Comparison of ENCODE assay signal across 12 mouse cellular contexts in the genomic region with DNA sequence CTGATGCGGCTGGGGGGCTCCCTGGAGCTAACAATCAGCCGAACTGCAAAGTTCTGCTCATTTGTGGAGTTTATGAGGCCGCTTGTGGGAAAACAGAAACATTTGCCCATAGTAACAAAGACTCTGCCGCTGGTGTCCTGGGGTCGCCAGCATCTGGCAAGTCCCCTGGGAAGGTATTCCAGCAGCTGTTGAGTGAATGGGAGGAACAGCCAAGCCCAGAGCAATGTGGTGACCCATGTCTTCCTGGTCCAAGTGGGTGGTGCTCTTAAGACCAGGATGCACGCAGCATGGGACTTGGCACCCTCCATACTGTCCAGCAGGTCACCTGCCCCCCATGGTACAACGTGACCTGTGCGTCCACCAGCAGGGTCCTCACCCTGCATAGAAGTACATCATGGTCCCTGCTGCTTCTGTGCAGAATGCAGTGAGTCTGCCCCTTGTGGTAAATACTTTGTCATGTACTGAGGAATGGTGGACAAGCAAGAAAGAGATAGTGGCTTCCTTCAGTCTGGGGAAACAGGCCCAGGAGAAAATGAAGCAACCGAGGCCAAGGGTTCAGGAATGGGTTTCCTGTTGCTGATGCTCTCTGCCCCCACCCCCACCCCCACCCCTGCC. TPM values are rescaled to one million over a fixed set of nuclear protein-coding genes. Genes with fewer than 3 reads are reported as not detected.
DNase-seq lines count a peak whose midpoint lies in the region; ATAC-seq and TF ChIP-seq lines count a peak whose summit lies in the region.
"Had no signal": no experiment of that assay in that cellular context is flagged by ENCODE, and none has a peak within 500 bp of the region (broad histone marks: within the 10 kb centered on the region; RNA-seq: fewer than 3 reads in every experiment).

No protein-coding gene starts in this region.

- H3K4me2 ChIP-seq in heart, embryonic 11.5 days = no peak overlapping the region
- no peak overlapping the region for H3K4me2 ChIP-seq in midbrain, postnatal 0 days (ENCODE audit: low read depth, low read length, poor library complexity, severe bottlenecking)
- no peak overlapping the region for H3K4me2 ChIP-seq in midbrain, embryonic 14.5 days (ENCODE audit: low read length)

- no peak overlapping the region for H3K9ac ChIP-seq in heart, embryonic 11.5 days (ENCODE audit: low read depth, low read length)
- no peak overlapping the region for H3K9ac ChIP-seq in midbrain, postnatal 0 days (replicated peaks; ENCODE audit: low read length, poor library complexity, severe bottlenecking)
- H3K9ac ChIP-seq in midbrain, embryonic 14.5 days (replicated peaks; ENCODE audit: low read length) = no peak overlapping the region

- no peaks in the 10 kb centered on the region for H3K36me3 ChIP-seq in heart, embryonic 11.5 days (ENCODE audit: control insufficient read depth, insufficient read depth, low read length)
- no peaks in the 10 kb centered on the region for H3K36me3 ChIP-seq in midbrain, postnatal 0 days (ENCODE audit: insufficient read depth, low read length)
- H3K36me3 ChIP-seq in midbrain, embryonic 14.5 days (ENCODE audit: control insufficient read depth, insufficient read depth, low read length) = no peaks in the 10 kb centered on the region

- H3K9me3 ChIP-seq in heart, embryonic 11.5 days (replicated peaks; ENCODE audit: control insufficient read depth, low read length) = no peaks in the 10 kb centered on the region
- H3K9me3 ChIP-seq in midbrain, postnatal 0 days (ENCODE audit: low read length) = no peaks in the 10 kb centered on the region
- no peaks in the 10 kb centered on the region for H3K9me3 ChIP-seq in midbrain, embryonic 14.5 days (ENCODE audit: control insufficient read depth, low read length)

- H3K27me3 ChIP-seq in heart, embryonic 11.5 days (ENCODE audit: control insufficient read depth, insufficient read depth, low read length) = no peaks in the 10 kb centered on the region
- no peaks in the 10 kb centered on the region for H3K27me3 ChIP-seq in midbrain, postnatal 0 days (ENCODE audit: insufficient read depth, low read length)
- H3K27me3 ChIP-seq in midbrain, embryonic 14.5 days (ENCODE audit: control insufficient read depth, insufficient read depth, low read length) = no peaks in the 10 kb centered on the region

- H3K4me3 ChIP-seq in heart, embryonic 11.5 days (ENCODE audit: low read depth, low read length) = no peak overlapping the region
- no peak overlapping the region for H3K4me3 ChIP-seq in left cerebral cortex, adult 2 months
- H3K4me3 ChIP-seq in midbrain, postnatal 0 days (ENCODE audit: low read depth, low read length) = no peak overlapping the region
- H3K4me3 ChIP-seq in midbrain, embryonic 14.5 days (replicated peaks; ENCODE audit: low read depth, low read length) = no peak overlapping the region

- no peak for ATAC-seq in heart, embryonic 11.5 days (replicated peaks; ENCODE audit: insufficient number of reproducible peaks, low FRiP score, low TSS enrichment)
- ATAC-seq in midbrain, postnatal 0 days (ENCODE audit: low FRiP score) = 0 out of 2 replicates have a peak, but pooled peaks have one; percentile 4
- ATAC-seq in midbrain, embryonic 14.5 days (ENCODE audit: low FRiP score, low TSS enrichment) = no peak
- ATAC-seq in erythroid progenitor cell, adult 5-6 weeks (replicated peaks; ENCODE audit: low FRiP score, poor library complexity, severe bottlenecking) = no peak

- intact Hi-C loops in left cerebral cortex, adult 2 months (cut with DNase I) = no loop called here

- TF ChIP-seq CTCF in left cerebral cortex, adult 2 months (IDR thresholded peaks at IDR 0.05) = peak; percentile 18; the same call in 1 of the 2 replicates
- peak; percentile 63 for TF ChIP-seq CTCF in midbrain, postnatal 0 days (IDR thresholded peaks at IDR 0.05)

- H3K4me1 ChIP-seq in heart, embryonic 11.5 days (ENCODE audit: control insufficient read depth, insufficient read depth, low read length) = no peaks in the 10 kb centered on the region
- H3K4me1 ChIP-seq in midbrain, postnatal 0 days (ENCODE audit: insufficient read depth, low read length) = peaks cover 6% of the 10 kb centered on the region; the same call in 1 of the 2 replicates
- H3K4me1 ChIP-seq in midbrain, embryonic 14.5 days (ENCODE audit: control insufficient read depth, insufficient read depth, low read length) = 0 out of 2 replicates have a peak, but pooled peaks cover 6% of the 10 kb centered on the region

- peak; percentile 95 for DNase-seq in heart, adult 11 months
- no peak for DNase-seq in left cerebral cortex, adult 2 months (ENCODE audit: extremely low spot score in 1 of 2, low spot score in 2 of 2)
- no peak for DNase-seq in left cerebral cortex, adult 9 months (ENCODE audit: low spot score in 2 of 2)
- peak; percentile 24 for DNase-seq in midbrain, postnatal 0 days (ENCODE audit: low spot score)
- no peak for DNase-seq in midbrain, embryonic 14.5 days
- peak; percentile 16 to 28 for DNase-seq in kidney, postnatal 4 days
- DNase-seq: cerebellum, adult 11-12 months had no signal

- 76% methylated on average over 9 of the region's 9 CpGs for WGBS in heart, embryonic 11.5 days (ENCODE audit: insufficient replicate concordance)
- WGBS in midbrain, postnatal 0 days = 85% methylated on average over 9 of the region's 9 CpGs
- WGBS in midbrain, embryonic 14.5 days = 89% methylated on average over 9 of the region's 9 CpGs

- no peak overlapping the region for H3K27ac ChIP-seq in heart, embryonic 11.5 days (ENCODE audit: low read depth, low read length)
- no peak overlapping the region for H3K27ac ChIP-seq in left cerebral cortex, adult 2 months
- H3K27ac ChIP-seq in midbrain, postnatal 0 days (ENCODE audit: low read depth, low read length) = no peak overlapping the region
- H3K27ac ChIP-seq in midbrain, embryonic 14.5 days (replicated peaks; ENCODE audit: low read depth, low read length) = no peak overlapping the region

RNA-seq across cellular contexts. Expression of a gene that starts 8.6 kb away (rescaled TPM):
- polyA plus RNA-seq in heart, embryonic 11.5 days (2014; fragmentation: Nextera tagmentation; extraction: Ambion mirVana) = not detected in 2 replicates
- total RNA-seq in left cerebral cortex, adult 2 months (2021) = under 1 TPM in 1 of 2 experiments, not detected in 1; 0.50 TPM
- not detected in 2 replicates for total RNA-seq in midbrain, postnatal 0 days (2014; rRNA removed)
- 0.23 TPM in 1 of 2 replicates, not detected in the other for polyA plus RNA-seq in midbrain, postnatal 0 days (2015; fragmentation: Nextera tagmentation; extraction: Ambion mirVana)
- 0.31 TPM in 1 of 2 replicates, not detected in the other for polyA plus RNA-seq in midbrain, embryonic 14.5 days (2014; fragmentation: Nextera tagmentation; extraction: Ambion mirVana)
- total RNA-seq in erythroid progenitor cell, adult 5-6 weeks (2015; ENCODE audit: low replicate concordance) = not detected in 2 replicates
- total RNA-seq in erythroid progenitor cell, adult 5-6 weeks (2017; ENCODE audit: low replicate concordance) = not detected in 2 replicates
- polyA plus RNA-seq: heart, embryonic 16.5 days; limb, embryonic 14.5 days; small intestine, adult 2 months had no signal

Comparison
In these comparisons a context has a peak if more than half of its experiments do, and no peak if none do; other contexts are left out.
1. DNase-seq: peak in heart, adult 11 months (single experiment), midbrain, postnatal 0 days (single experiment) and kidney, postnatal 4 days (2 of 2); none in left cerebral cortex, adult 2 months (0 of 2), left cerebral cortex, adult 9 months (0 of 2) and midbrain, embryonic 14.5 days (single experiment).